Mouse (Mus musculus): Measurements from ENCODE around the gene Tuba4a.
"Not testable (repeated sequence)": the region's sequence is repeated elsewhere in the genome, so short reads cannot be mapped to it uniquely, and the experiment has no call there.

The Tuba4a gene

DNA sequence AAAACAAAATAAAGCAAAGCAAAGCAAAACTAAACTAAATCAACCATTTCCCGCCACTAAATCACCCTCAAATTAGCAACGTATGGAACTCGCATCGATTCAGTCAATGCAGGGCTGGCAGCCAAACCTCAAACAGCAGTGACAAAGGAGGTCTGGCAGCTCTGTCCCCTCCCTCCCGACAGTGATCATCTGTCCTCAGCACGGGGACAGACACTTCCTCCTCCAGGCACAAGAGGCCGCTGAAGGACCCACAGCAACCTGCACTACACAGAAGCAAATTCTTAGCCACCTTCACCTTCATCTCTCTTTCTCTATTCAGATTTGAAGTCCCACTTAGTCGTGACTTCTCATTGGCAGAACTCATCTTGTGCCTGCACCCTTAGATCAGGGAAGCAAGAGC lies 14.9 kb upstream of the Tuba4a start:
- no peak for DNase-seq (ENCODE audit: low read depth)

DNA sequence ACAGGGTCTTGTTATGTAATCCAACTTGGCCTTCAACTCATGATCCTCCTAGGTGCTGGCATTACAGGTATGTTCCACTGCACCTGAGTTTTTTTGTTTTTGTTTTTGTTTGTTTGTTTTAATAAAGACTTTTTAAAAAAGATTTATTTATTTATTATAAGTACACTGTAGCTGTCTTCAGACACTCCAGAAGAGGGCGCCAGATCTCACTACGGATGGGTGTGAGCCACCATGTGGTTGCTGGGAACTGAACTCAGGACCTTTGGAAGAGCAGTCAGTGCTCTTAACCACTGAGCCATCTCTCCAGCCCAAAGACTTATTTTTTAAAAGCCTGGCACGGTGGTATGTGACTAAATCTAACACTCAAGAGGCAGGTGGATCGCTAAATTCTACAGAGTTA lies 12.8 kb upstream of the Tuba4a start:
- not testable (repeated sequence) for DNase-seq (ENCODE audit: low read depth)

GRCm38 (mm10) chr1:75231664-75232152 lies 12.0 kb upstream of the Tuba4a start, which contains the start of gene A630095N17Rik:
Gene A630095N17Rik, minus strand, starts transcription at chr1:75232102.
- no peak for DNase-seq (ENCODE audit: low read depth)

DNA sequence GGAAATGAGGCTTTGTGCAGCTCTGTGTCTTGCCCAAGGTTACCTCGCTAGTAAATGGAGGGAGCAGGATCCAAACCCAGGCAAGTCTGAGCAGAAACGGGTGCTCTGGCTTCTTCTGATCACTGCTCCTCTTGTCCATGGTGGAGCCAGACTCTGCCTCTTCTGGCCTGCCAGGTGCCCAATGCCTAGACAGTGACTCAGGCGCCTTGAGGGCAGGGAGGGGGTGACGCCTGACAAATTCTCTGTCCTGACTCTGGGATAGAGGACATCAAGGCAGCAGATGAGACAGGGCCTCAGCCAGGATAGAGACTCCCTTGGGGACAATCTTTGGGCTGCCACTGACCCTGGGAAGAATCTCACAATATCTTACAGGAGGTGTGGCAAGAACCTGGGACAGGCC lies 11.6 kb upstream of the Tuba4a start:
- DNase-seq (ENCODE audit: low read depth): no peak

DNA sequence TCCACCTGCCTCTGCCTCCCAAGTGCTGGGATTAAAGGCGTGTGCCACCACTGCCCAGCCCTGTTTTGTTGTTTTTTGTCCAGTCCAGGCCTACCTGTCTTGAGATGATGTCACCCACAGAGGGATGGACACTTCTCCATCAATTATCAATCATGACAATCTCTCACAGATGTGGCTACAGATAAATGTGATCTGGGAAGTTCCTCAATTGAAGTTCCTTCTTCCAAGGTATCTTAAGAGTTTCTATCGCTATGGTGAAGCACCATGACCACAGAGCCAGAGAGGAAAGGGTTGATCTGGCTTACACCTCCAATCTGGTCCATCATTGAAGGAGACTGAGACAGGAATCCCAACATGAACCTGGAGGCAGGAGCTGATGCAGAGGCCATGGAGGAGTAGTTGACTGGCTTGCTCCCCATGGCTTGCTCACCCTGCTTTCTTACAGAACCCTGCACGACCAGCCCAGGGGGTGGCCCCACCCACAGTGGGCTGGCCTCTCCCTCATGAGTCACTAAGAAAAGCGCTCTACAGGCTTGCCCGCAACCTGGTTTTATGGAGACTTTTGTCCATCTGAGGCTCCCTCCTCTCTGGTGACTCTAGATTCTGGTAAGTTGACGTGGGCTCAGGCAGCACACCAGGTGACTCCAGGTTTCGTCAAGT lies 10.8 kb upstream of the Tuba4a start:
- no peak for DNase-seq (ENCODE audit: low read depth)

DNA sequence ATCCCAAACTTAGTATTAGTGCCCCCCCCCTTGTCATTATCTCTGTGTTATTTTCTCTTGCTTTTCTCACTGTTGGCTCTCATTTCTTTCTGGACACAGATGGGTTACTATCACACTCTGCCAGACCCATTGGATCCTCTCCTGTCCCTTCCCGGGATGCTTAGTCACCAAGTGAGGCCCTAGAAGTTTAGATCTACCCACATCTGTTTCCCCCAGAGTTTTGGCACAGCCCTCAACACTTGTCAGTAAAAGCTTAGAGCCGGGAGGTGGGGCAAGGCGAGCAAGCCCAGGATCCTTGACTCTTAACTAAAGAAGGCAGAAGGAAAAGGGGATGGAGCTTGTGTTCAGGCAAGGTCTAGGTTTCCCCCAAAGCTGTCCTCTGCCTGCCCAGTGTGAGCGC lies 9.5 kb upstream of the Tuba4a start:
- DNase-seq (ENCODE audit: low read depth): no peak

DNA sequence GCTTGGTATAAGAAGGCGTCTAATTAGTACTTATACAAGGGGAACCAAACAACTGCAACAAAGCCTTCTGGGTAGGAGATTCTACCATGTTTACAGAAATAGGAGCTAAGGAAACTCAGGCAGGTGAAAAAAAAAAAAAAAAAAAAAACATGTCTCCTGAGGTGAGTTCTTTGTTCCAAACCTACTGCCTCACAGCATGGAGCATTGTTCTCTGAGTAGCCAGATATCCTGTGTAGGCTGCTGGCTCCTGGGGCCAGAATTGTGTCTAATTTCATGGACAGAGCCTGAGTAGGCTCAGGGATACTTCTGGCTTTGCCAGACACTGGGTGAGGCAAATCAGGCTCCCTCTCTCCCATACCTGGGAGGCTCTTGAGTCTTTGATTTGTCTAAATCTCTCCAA lies 8.0 kb upstream of the Tuba4a start:
- no peak for DNase-seq (ENCODE audit: low read depth)

- DNase-seq (ENCODE audit: low read depth): no peak
These were observed 6.5 kb upstream of the Tuba4a start for GRCm38 (mm10) chr1:75226138-75226537.

GRCm38 (mm10) chr1:75225473-75225872 lies 5.8 kb upstream of the Tuba4a start:
- no peak for DNase-seq (ENCODE audit: low read depth)

DNA sequence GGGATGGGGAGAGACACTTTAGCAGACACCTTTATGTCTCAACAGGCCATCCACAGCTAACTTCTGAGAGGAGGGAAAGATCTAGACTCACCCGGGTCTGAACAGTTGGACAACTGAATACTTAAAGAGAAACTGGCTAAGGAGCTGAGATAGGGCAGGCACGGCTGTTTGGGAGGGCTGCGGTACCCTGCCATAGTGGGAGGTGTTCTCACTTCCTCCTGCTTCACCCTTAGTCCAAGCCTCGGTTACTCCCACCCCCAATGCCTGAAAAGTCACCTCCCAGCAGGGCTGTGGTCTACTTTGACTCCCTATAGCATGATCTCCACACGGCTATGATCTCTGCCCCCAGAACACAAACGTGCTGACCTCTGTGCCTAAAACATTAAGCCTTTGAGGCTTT lies 3.9 kb upstream of the Tuba4a start:
- no peak for DNase-seq (ENCODE audit: low read depth)

- DNase-seq (ENCODE audit: low read depth): no peak
These were observed 3.3 kb upstream of the Tuba4a start for GRCm38 (mm10) chr1:75222926-75223325.

GRCm38 (mm10) chr1:75221538-75221937 lies 1.9 kb upstream of the Tuba4a start:
- DNase-seq (ENCODE audit: low read depth): no peak

- peak; percentile 91 for DNase-seq (ENCODE audit: low read depth)
These were observed 587 bp downstream of the Tuba4a start for GRCm38 (mm10) chr1:75219078-75219477.

- DNase-seq (ENCODE audit: low read depth): no peak
These were observed 1.3 kb downstream of the Tuba4a start for GRCm38 (mm10) chr1:75218227-75219001.

DNA sequence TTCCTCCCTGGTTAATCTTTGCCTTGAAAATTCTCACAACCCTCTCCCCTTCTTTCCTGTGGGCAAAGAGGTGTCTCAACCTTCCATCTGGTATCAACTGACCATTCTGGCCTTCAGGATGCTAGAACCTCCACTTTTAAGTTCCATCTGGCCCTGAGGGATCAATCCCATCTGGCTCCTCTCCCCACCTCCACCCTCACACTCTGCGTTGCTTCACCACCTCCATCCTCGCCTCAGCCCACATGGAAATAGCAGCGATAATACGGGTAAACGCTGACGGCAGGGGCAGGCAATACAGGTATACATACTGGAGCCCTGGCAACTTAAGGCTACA lies 1.8 kb downstream of the Tuba4a start:
- DNase-seq (ENCODE audit: low read depth): no peak

GRCm38 (mm10) chr1:75216797-75217585 lies 2.7 kb downstream of the Tuba4a start:
- no peak for DNase-seq (ENCODE audit: low read depth)

- no peak for DNase-seq (ENCODE audit: low read depth)
These were observed 3.9 kb downstream of the Tuba4a start for GRCm38 (mm10) chr1:75215785-75216184.

- no peak for DNase-seq (ENCODE audit: low read depth)
These were observed 4.8 kb downstream of the Tuba4a start for GRCm38 (mm10) chr1:75214886-75215285.

DNA sequence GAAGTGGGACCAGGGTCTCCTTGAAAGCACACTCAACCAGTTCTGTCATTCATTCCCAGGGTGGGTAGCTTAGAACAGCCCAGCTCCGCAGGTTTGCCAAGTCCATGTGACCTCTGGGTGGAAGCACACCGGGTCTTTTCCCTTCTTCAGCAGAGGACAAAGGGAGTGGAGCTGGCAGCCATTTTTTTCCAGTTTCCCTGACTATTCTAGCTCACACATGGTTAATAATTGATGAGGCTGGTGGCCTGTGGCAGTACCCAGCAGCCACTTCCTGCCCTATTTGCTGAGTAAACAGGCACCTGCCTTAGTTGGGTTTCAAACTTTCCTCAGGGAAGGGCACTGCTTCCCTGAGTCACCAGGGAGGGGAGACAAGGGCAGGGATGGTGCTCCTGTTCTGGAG lies 5.2 kb downstream of the Tuba4a start:
- DNase-seq (ENCODE audit: low read depth): no peak

DNA sequence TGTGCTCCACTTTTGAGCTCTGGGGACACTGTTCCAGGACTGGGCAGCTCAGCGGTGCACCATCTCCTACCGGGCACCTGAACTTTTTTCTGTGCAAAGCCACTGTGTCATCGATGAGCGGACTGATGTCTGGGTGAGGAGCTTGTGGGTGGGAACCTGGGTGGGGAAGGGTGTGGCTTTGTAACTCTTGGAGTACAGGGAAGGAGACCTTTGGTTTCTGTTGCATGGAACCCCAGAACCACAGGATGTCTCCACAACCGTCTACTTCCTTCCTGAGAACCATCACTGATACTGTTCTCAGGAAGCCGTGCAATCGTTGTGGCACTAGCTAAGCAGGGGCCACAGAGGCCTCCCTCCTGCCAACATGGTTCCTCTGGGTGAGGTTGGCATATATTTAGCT lies 6.6 kb downstream of the Tuba4a start:
- no peak for DNase-seq (ENCODE audit: low read depth)

DNA sequence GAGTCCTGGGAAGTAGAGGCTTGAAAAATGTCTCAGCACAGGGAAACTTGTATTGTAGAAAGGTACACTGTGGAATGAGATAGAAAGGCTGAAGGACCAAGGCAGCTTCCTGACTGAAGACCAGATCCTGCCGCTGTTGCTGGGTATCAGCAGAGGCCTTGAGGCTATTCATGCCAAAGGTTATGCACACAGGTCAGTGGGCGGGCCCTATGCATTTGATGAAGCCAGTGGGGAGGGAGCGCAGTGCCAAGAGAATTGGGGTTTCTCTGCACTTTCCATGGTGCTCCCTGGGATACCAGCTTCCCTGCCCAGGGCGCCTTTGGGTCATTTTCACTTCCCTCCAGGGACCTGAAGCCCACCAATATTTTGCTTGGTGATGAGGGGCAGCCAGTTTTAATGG lies 7.1 kb downstream of the Tuba4a start:
- no peak for DNase-seq (ENCODE audit: low read depth)

- no peak for DNase-seq (ENCODE audit: low read depth)
These were observed 8.4 kb downstream of the Tuba4a start for GRCm38 (mm10) chr1:75211141-75211708.

Measured in c-Kit-positive CD71-negative TER-119-negative erythroid progenitor cells, embryonic 14.5 days (primary cell).